Mouse (Mus musculus): ENCODE data around the gene Syne4.

DNA sequence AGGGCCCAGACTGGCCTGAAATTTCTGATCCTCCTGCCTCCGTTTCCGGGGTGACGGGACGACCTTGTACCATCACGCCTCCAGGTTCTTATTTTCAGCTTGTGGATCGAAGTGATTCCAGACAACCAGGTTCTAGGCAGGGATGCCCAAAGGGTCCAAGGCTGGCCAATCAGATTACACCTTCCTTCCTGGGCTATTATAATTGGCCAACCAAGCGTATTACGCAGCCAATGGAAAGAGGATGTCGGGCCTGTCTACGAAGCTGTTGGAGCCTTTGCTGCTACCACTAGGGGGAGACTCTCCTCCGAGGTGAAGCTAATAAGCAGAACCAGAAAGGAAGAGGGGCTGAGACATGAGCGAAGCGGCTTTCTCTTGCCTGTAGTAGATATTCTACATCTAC, 17.3 kb downstream of the Syne4 start:
- TF ChIP-seq CTCF (IDR thresholded peaks at IDR 0.05; ENCODE audit: extremely low read depth, insufficient read depth, insufficient read length, insufficient replicate concordance) (peak; percentile 73; the same call in 1 of the 2 replicates), POLR2A (IDR thresholded peaks at IDR 0.05; ENCODE audit: low read depth, low read length) (no peak)
